Mouse (Mus musculus) cerebral cortex, adult 2 months (tissue): ENCODE data around the gene Tspoap1.

Source experiments
- WGBS: fragments of 180-500 bp; shearing (Covaris S2); methylation state at CpG from one replicate; pipeline ENCODE4 v1.1.7; 2018; 5-methylcytosine and 5-hydroxymethylcytosine counted together

The Tspoap1 gene

DNA sequence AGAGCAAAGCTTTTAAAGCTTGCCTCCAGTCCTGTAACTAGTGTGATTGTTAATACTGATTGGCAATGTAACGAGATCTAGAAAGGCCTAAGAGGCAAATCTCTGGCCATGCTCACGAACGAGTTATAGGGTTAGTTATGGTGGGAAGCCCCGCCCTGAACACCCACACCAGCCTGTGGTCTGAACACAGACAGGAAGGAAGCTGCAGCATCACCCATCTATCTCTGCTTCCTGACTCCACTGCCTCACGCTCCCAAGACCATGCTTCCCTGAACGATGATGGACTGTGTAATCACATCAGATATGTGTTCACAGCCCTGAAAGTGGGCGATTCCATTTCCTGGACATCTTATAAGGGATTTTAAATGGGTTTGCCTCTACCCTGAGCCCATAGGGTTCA, 47.9 kb downstream of the Tspoap1 start:
- 82% methylated on average over 7 of the region's 7 CpGs for WGBS

DNA sequence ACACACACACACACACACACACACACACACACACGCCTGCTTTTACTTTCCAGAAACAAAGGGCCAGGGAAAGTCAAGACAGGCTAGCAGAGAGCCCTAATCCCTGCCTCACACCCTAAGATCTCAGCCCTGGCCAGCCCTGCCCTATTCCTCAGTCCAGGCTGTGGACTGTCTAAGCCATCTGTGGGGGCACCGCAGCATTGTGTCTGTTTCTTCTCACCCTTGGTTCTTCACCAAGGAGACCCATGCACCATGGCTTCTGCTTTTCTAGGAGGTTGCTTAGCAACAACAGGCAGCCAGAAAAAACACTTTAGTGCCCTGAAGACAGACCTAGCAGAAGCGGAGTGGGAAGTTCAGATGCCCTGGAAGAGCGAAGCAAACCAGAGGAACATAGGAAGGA, 51.1 kb downstream of the Tspoap1 start:
- 35% methylated on average over 4 of the region's 4 CpGs for WGBS

DNA sequence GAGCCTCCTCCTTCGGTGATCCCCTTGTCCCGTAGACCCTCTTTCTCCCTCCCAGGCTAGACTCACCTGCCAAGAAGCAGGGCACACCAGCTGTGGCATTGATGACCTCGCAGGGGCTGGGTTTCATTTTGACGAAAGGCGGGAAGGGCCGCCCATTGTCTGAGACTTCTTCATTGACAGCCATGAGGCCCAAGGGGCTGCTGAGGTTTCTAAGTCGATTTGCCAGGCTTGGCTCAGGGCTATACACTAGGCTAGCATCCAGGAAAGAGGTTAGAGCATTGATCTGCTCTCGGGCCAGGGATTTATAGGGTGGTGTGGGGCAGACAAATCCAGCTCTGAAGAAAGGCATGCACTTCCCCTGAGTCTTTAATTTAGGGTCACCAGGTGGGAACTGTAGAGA, 54.5 kb downstream of the Tspoap1 start:
- 81% methylated on average over 8 of the region's 8 CpGs for WGBS

DNA sequence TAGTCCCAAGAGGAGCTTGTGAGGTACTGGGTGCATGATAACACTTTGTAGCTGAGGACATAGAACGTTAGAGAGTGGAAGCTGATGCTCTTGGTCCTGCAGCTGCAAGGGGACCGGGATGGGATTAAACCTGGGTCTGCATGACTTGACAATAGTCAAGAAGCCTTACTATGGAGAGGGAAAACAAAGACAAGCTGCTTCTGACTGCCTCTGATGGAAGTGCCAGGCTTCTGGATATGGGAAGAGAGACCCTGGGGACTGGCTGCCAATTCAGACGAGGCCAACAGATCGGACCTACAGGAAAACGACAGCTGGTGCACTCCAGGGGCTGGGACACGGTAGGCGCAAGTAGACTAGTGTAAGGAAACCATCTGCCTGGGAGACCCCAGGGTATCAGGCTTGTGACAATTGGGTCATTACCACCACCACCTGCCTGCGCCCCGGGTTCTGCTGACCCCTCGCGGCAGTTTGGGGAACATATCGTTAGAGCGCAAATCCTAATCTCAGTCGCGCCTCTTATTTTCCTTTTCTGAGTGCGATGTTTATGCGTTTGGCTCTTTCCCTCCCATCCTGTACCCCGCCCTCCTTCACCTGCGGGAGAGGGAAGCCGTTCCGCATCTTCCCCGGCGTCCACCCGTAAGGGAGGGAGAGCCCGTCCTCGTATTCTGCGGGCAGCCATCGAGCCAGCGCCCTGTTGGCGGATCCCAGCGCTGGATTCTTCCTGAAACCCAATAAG, 56.5 kb downstream of the Tspoap1 start:
- WGBS, result 5% methylated on average over 31 of the region's 31 CpGs

DNA sequence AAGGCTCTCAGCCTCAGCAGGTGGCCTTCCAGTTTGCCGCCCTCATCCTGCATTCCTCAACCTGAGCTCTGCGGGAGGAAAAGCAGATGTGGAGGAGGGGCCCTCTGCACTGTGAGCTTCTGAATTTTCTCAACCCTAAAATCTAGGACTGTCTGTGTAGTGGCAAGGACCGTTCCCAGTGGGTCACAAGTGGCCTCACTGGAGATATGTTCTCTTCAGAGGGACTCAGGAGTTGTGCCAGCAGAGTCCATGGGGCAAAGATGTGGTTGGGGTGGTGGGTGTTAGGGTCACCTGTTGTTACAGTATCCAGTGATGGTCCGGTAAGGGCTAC, 57.1 kb downstream of the Tspoap1 start:
- 42% methylated on average over 4 of the region's 4 CpGs for WGBS

DNA sequence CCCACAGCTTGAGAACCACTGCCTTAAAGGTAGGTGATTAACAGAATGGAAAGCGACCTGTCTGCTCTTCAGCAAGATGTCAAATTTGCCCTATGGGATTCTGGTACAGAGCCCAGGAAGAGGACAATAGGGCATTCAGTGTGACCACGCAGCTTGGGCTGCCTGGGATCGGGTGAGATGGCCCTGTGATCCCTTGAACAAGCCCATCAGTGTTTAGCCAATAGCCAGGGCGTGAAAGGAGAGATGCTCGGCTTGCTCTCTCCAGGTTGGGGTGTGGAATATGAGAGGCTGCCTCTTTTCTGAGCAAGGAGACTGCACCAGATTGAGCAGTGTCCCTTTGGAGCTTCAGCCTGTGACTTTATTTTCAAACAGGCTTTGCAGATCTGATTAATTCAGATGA, 61.2 kb downstream of the Tspoap1 start:
- WGBS, result 64% methylated on average over 5 of the region's 5 CpGs

DNA sequence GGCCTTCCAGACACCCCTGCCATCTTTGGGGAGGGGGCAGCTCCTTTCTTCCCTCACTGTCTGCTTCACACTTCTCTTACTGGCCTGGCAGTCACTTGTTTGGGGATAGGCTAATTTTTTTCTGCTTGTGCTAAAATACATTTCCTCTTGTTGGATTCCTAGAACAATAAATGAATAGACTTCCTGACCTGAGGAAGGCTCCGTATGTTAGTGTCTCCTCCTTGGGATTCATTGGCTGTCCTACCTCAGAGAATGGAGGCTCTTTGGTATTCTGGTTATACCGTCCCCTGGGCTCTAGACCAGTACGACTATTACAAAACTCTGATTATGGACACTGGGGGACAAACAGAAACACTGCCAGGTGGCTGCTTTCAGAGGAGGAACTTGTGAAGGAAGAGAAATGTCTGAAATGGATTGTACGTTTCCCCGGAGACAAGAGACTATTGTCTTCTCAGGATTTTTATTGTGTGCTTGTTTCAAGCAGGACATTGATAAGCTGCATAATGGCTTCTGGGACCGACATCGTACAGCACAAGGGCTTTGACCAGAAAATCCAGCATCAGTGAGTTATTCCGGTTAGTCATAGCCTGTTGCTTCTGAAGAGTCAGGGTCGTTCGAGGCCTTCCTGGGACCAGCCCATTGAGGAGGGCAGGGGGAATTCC, 68.0 kb downstream of the Tspoap1 start, which contains the start of gene Lpo:
TSS of gene Lpo (minus strand) at position 51 of the 662 bp plus-strand sequence.
- 52% methylated on average over 10 of the region's 10 CpGs for WGBS
